Mouse (Mus musculus): ENCODE results near the gene Mov10. TPM values are rescaled to one million over a fixed set of nuclear protein-coding genes. Genes with fewer than 3 reads are reported as not detected.
"Not testable (repeated sequence)": the region's sequence is repeated elsewhere in the genome, so short reads cannot be mapped to it uniquely, and the experiment has no call there.

The Mov10 gene
- total and polyA plus RNA-seq, 2 experiments from 2014 or later = 8.9 to 11.6 TPM

DNA sequence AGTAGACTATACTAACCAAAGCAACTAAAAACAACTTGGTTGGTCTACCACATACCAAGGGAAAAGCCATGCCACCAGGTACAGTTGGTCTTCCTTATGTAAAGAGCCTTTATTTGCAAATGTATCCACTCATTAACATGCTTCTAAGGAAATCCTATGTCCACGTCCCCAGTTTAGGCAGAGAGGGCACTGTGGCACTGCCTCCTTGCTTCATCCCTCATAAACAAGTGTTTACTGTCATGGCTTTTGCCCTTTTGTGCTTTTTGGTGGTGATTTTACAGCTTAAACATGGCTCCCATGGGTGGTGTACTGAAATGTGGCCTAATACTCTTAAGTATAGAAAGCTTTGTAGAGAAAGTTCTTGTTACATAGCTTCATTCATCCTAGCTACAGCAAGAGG, 2.1 kb upstream of the Mov10 start:
- Histone ChIP-seq H3K4me1 (ENCODE audit: insufficient read depth, low read length) (no peaks in the 10 kb centered on the region), H3K4me2 (ENCODE audit: low read depth, low read length) (no peak overlapping the region), H3K27me3 (ENCODE audit: insufficient read depth, low read length) (no peaks in the 10 kb centered on the region), H3K9me3 (ENCODE audit: low read length) (no peaks in the 10 kb centered on the region), H3K27ac (no peak overlapping the region), H3K9ac (replicated peaks; ENCODE audit: low read length) (no peak overlapping the region), H3K4me3 (ENCODE audit: low read length) (no peak overlapping the region), H3K36me3 (ENCODE audit: insufficient read depth, low read length) (no peaks in the 10 kb centered on the region; the same call in 1 of the 2 replicates)
- DNase-seq (ENCODE audit: low spot score) (no peak), ATAC-seq (no peak)
- WGBS = 50% methylated on average over 1 of the region's 1 CpGs
- no peak for TF ChIP-seq CTCF (IDR thresholded peaks at IDR 0.05; ENCODE audit: low read depth)

GRCm38 (mm10) chr3:104818749-104819134, 379 bp upstream of the Mov10 start:
- TF ChIP-seq CTCF (IDR thresholded peaks at IDR 0.05; ENCODE audit: low read depth) = no peak
- DNase-seq (ENCODE audit: low spot score) = no peak
- Histone ChIP-seq H3K4me3 (ENCODE audit: low read length) (peak overlapping the region; percentile 78), H3K4me2 (ENCODE audit: low read depth, low read length) (peak overlapping the region; percentile 97), H3K4me1 (ENCODE audit: insufficient read depth, low read length) (no peaks in the 10 kb centered on the region), H3K27me3 (ENCODE audit: insufficient read depth, low read length) (no peaks in the 10 kb centered on the region), H3K9me3 (ENCODE audit: low read length) (no peaks in the 10 kb centered on the region), H3K27ac (peak overlapping the region; percentile 85; the same call in 1 of the 2 replicates), H3K9ac (replicated peaks; ENCODE audit: low read length) (peak overlapping the region; percentile 79; the same call in 1 of the 2 replicates), H3K36me3 (ENCODE audit: insufficient read depth, low read length) (no peaks in the 10 kb centered on the region)
- no peak for ATAC-seq
- WGBS = 4% methylated on average over 3 of the region's 3 CpGs

GRCm38 (mm10) chr3:104817481-104817990, 827 bp downstream of the Mov10 start:
- H3K9ac ChIP-seq (replicated peaks; ENCODE audit: low read length) = peak overlapping the region; percentile 79
- H3K27me3 ChIP-seq (ENCODE audit: insufficient read depth, low read length) = no peaks in the 10 kb centered on the region
- no peak for TF ChIP-seq CTCF (IDR thresholded peaks at IDR 0.05; ENCODE audit: low read depth)
- WGBS = 2% methylated on average over 35 of the region's 46 CpGs
- peak overlapping the region; percentile 78 for H3K4me3 ChIP-seq (ENCODE audit: low read length)
- H3K9me3 ChIP-seq (ENCODE audit: low read length) = no peaks in the 10 kb centered on the region
- peak; percentile 67 for DNase-seq (ENCODE audit: low spot score)
- H3K36me3 ChIP-seq (ENCODE audit: insufficient read depth, low read length) = no peaks in the 10 kb centered on the region
- ATAC-seq = peak; percentile 87
- H3K4me2 ChIP-seq (ENCODE audit: low read depth, low read length) = peak overlapping the region; percentile 97
- H3K27ac ChIP-seq = peak overlapping the region; percentile 85
- no peaks in the 10 kb centered on the region for H3K4me1 ChIP-seq (ENCODE audit: insufficient read depth, low read length)

DNA sequence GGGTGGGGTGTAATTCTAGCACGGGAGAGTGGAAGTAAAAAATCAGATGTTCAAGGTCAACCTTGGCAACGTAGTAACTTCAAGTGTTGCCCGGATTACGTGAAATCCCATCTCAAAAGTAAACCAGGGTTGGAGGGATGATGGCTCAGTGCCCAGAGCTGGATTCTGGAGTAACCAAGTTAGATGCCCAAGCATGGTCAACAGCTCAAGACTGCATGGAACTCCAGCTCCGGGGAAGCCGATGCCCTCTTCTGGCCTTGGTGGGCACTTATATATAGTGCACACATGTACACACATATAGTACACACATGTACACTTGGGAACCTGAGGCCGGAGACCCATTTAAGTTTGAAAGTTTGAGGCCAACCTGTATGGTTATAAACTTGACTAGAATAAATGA, 2.2 kb downstream of the Mov10 start:
- Histone ChIP-seq H3K9ac (replicated peaks; ENCODE audit: low read length) (no peak overlapping the region), H3K27ac (no peak overlapping the region), H3K4me1 (ENCODE audit: insufficient read depth, low read length) (no peaks in the 10 kb centered on the region), H3K27me3 (ENCODE audit: insufficient read depth, low read length) (no peaks in the 10 kb centered on the region), H3K4me2 (ENCODE audit: low read depth, low read length) (no peak overlapping the region), H3K9me3 (ENCODE audit: low read length) (no peaks in the 10 kb centered on the region), H3K36me3 (ENCODE audit: insufficient read depth, low read length) (no peaks in the 10 kb centered on the region), H3K4me3 (ENCODE audit: low read length) (no peak overlapping the region)
- DNase-seq (ENCODE audit: low spot score) = no peak
- WGBS = 93% methylated on average over 7 of the region's 7 CpGs
- no peak for ATAC-seq
- no peak for TF ChIP-seq CTCF (IDR thresholded peaks at IDR 0.05; ENCODE audit: low read depth)

- no peak overlapping the region for H3K27ac ChIP-seq
- no peaks in the 10 kb centered on the region for H3K27me3 ChIP-seq (ENCODE audit: insufficient read depth, low read length)
- H3K4me3 ChIP-seq (ENCODE audit: low read length) = no peak overlapping the region
- WGBS = 80% methylated on average over 2 of the region's 2 CpGs
- DNase-seq (ENCODE audit: low spot score) = no peak
- no peak for TF ChIP-seq CTCF (IDR thresholded peaks at IDR 0.05; ENCODE audit: low read depth)
- no peak for ATAC-seq
- H3K9me3 ChIP-seq (ENCODE audit: low read length) = no peaks in the 10 kb centered on the region
- H3K4me1 ChIP-seq (ENCODE audit: insufficient read depth, low read length) = no peaks in the 10 kb centered on the region
- no peak overlapping the region for H3K9ac ChIP-seq (replicated peaks; ENCODE audit: low read length)
- no peak overlapping the region for H3K4me2 ChIP-seq (ENCODE audit: low read depth, low read length)
- no peaks in the 10 kb centered on the region for H3K36me3 ChIP-seq (ENCODE audit: insufficient read depth, low read length)
These were observed 3.0 kb downstream of the Mov10 start for GRCm38 (mm10) chr3:104815346-104815745.

DNA sequence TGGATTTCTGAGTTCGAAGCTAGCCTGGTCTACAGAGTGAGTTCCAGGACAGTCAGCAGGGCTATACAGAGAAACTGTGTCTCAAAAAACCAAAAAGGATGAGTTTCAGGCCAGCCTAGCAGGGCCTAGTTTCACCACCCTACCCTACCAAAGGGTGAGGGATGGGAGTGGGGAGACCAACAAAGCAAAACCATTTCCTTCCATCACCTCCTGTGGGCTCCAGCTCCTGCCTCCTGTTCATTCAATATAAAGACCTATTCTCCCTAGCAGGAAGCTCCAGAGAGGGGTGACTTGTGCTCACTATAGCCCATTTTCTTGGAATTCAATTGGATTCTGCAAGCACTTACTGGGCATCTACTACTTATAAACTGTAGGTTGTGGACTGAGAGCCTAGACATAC, 3.6 kb downstream of the Mov10 start:
- no peak for TF ChIP-seq CTCF (IDR thresholded peaks at IDR 0.05; ENCODE audit: low read depth)
- Histone ChIP-seq H3K4me3 (ENCODE audit: low read length) (no peak overlapping the region), H3K4me1 (ENCODE audit: insufficient read depth, low read length) (no peaks in the 10 kb centered on the region), H3K36me3 (ENCODE audit: insufficient read depth, low read length) (no peaks in the 10 kb centered on the region), H3K9ac (replicated peaks; ENCODE audit: low read length) (no peak overlapping the region), H3K4me2 (ENCODE audit: low read depth, low read length) (no peak overlapping the region), H3K27ac (no peak overlapping the region), H3K9me3 (ENCODE audit: low read length) (no peaks in the 10 kb centered on the region), H3K27me3 (ENCODE audit: insufficient read depth, low read length) (no peaks in the 10 kb centered on the region)
- no peak for ATAC-seq
- no peak for DNase-seq (ENCODE audit: low spot score)
- 90% methylated on average over 1 of the region's 1 CpGs for WGBS

DNA sequence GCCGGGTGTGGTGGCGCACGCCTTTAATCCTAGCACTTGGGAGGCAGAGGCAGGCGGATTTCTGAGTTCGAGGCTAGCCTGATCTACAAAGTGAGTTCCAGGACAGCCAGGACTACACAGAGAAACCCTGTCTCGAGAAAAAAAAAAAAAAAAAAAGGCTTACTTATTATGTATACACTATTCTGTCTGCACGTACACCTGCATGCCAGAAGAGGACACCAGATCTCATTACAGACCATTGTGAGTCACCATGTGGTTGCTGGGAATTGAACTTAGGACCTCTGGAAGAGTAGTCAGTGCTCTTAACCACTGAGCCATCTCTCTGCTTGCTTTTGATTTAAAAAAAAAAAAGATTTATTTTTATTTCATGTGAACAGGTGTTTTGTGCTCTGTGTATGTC, 5.1 kb downstream of the Mov10 start:
- not testable (repeated sequence) for H3K27me3 ChIP-seq (ENCODE audit: insufficient read depth, low read length); H3K9ac ChIP-seq (replicated peaks; ENCODE audit: low read length); ATAC-seq; H3K36me3 ChIP-seq (ENCODE audit: insufficient read depth, low read length); H3K27ac ChIP-seq; DNase-seq (ENCODE audit: low spot score); H3K4me3 ChIP-seq (ENCODE audit: low read length); H3K4me1 ChIP-seq (ENCODE audit: insufficient read depth, low read length); H3K4me2 ChIP-seq (ENCODE audit: low read depth, low read length); H3K9me3 ChIP-seq (ENCODE audit: low read length)
- 93% methylated on average over 7 of the region's 7 CpGs for WGBS

Measured in hindbrain, postnatal 0 days (tissue).